Mouse (Mus musculus) liver, embryonic 14.5 days (tissue): Measurements from ENCODE around the gene Plekhm1.

Experiments used
- CTCF ChIP-seq: IDR thresholded peaks from 2 replicates; pipeline ENCODE4 v1.5.1; 2016; ENCODE audit warnings: antibody characterized with exemption, low read depth, control low read depth
- EP300 ChIP-seq: IDR thresholded peaks from 2 replicates; pipeline ENCODE4 v1.6.1; 2016; ENCODE audit warnings: antibody characterized with exemption, low read depth

GRCm38 (mm10) chr11:103402198-103402597 is 10.3 kb downstream of the Plekhm1 start:
- peak; percentile 82 for TF ChIP-seq CTCF
- no peak for TF ChIP-seq EP300
